ENCODE assay signal across 9 mouse cellular contexts in genomic region chr4:9080821-9081493, GRCm38 (mm10).
A peak's percentile ranks its signal among the peaks of the same experiment; 100 is the strongest.
DNase-seq lines count a peak whose midpoint lies in the region; ATAC-seq and TF ChIP-seq lines count a peak whose summit lies in the region.
"Had no signal": no experiment of that assay in that cellular context is flagged by ENCODE, and none has a peak within 500 bp of the region (broad histone marks: within the 10 kb centered on the region; RNA-seq: fewer than 3 reads in every experiment).

No protein-coding gene starts in this region.

- H3K4me1 ChIP-seq in intestine, postnatal 0 days (replicated peaks; ENCODE audit: control insufficient read depth, insufficient read depth, low read length) = peaks cover 3% of the 10 kb centered on the region
- H3K4me1 ChIP-seq in intestine, embryonic 15.5 days (replicated peaks) = no peaks in the 10 kb centered on the region; the same call in none of the 2 replicates
- no peaks in the 10 kb centered on the region for H3K4me1 ChIP-seq in kidney, adult 2 months (ENCODE audit: control insufficient read depth, insufficient read depth, low read length)

- no peak overlapping the region for H3K9ac ChIP-seq in intestine, postnatal 0 days (ENCODE audit: low read depth, low read length)
- no peak overlapping the region for H3K9ac ChIP-seq in intestine, embryonic 15.5 days
- H3K9ac ChIP-seq: limb, embryonic 15.5 days had no signal

- no peak overlapping the region for H3K4me2 ChIP-seq in intestine, postnatal 0 days (replicated peaks; ENCODE audit: low read depth)
- H3K4me2 ChIP-seq in intestine, embryonic 15.5 days (replicated peaks) = no peak overlapping the region
- H3K4me2 ChIP-seq: limb, embryonic 15.5 days had no signal

- no peaks in the 10 kb centered on the region for H3K36me3 ChIP-seq in intestine, postnatal 0 days (ENCODE audit: control insufficient read depth, insufficient read depth)
- H3K36me3 ChIP-seq in intestine, embryonic 15.5 days = no peaks in the 10 kb centered on the region
- no peaks in the 10 kb centered on the region for H3K36me3 ChIP-seq in kidney, adult 2 months (ENCODE audit: control insufficient read depth, insufficient read depth, low read length)
- H3K36me3 ChIP-seq: limb, embryonic 15.5 days had no signal

- peak; percentile 64 for ATAC-seq in intestine, postnatal 0 days
- no peak for ATAC-seq in intestine, embryonic 15.5 days
- no peak for ATAC-seq in erythroblast, adult 5-6 weeks (replicated peaks; ENCODE audit: low FRiP score, poor library complexity, severe bottlenecking)

- peak overlapping the region; percentile 35; the same call in 1 of the 2 replicates for H3K27ac ChIP-seq in intestine, postnatal 0 days (ENCODE audit: low read depth, low read length)
- H3K27ac ChIP-seq in intestine, embryonic 15.5 days = no peak overlapping the region
- H3K27ac ChIP-seq in kidney, adult 2 months (ENCODE audit: insufficient read depth, low read depth, low read length) = no peak overlapping the region
- H3K27ac ChIP-seq: limb, embryonic 15.5 days had no signal

- no peak for TF ChIP-seq CTCF in intestine, postnatal 0 days (IDR thresholded peaks at IDR 0.05; ENCODE audit: low read depth)
- TF ChIP-seq CTCF in kidney, adult 2 months (conservative IDR thresholded peaks at IDR 0.05; ENCODE audit: insufficient read depth, insufficient read length, low read depth, low read length) = no peak

- no peak for TF ChIP-seq POLR2A in kidney, adult 2 months (IDR thresholded peaks at IDR 0.05; ENCODE audit: low read depth, low read length)

- 37% methylated on average over 15 of the region's 15 CpGs for WGBS in intestine, postnatal 0 days
- 64% methylated on average over 15 of the region's 15 CpGs for WGBS in intestine, embryonic 15.5 days
- 77% methylated on average over 15 of the region's 15 CpGs for WGBS in kidney, adult 2 months

- no peaks in the 10 kb centered on the region for H3K27me3 ChIP-seq in intestine, postnatal 0 days (replicated peaks; ENCODE audit: control insufficient read depth, insufficient read depth, low read length)
- no peaks in the 10 kb centered on the region for H3K27me3 ChIP-seq in intestine, embryonic 15.5 days (replicated peaks)
- H3K27me3 ChIP-seq in kidney, adult 2 months (replicated peaks; ENCODE audit: control insufficient read depth, insufficient read depth, low read length) = no peaks in the 10 kb centered on the region
- H3K27me3 ChIP-seq: limb, embryonic 15.5 days had no signal

- no peak overlapping the region for H3K4me3 ChIP-seq in intestine, postnatal 0 days (ENCODE audit: low read depth, low read length)
- no peak overlapping the region for H3K4me3 ChIP-seq in intestine, embryonic 15.5 days (replicated peaks)
- no peak overlapping the region for H3K4me3 ChIP-seq in kidney, adult 2 months (ENCODE audit: insufficient read depth, low read depth, low read length)
- H3K4me3 ChIP-seq: limb, embryonic 15.5 days had no signal

- H3K9me3 ChIP-seq in intestine, postnatal 0 days (ENCODE audit: control insufficient read depth) = no peaks in the 10 kb centered on the region
- no peaks in the 10 kb centered on the region for H3K9me3 ChIP-seq in intestine, embryonic 15.5 days
- H3K9me3 ChIP-seq: limb, embryonic 15.5 days had no signal

- peak; percentile 28 to 42 for DNase-seq in cerebellum, adult 18-20 months
- DNase-seq in cerebellum, adult 11 months = no peak
- DNase-seq in 416B (ENCODE audit: low read depth) = peak; percentile 97
- peak; percentile 88 for DNase-seq in cerebellum, postnatal 10 days
- no peak for DNase-seq in kidney, adult 2 months

Comparison
In these comparisons a context has a peak if more than half of its experiments do, and no peak if none do; other contexts are left out.
1. DNase-seq: peak in cerebellum, adult 18-20 months (2 of 2), 416B (single experiment) and cerebellum, postnatal 10 days (2 of 2); none in cerebellum, adult 11 months (single experiment) and kidney, adult 2 months (single experiment).